Mouse (Mus musculus): Measurements from ENCODE around the gene Dgcr6. TPM values are rescaled to one million over a fixed set of nuclear protein-coding genes. Genes with fewer than 3 reads are reported as not detected.

Dgcr6 gene
- 10 to 100 TPM; 30.2 to 32.6 TPM for polyA plus RNA-seq (2017; shearing (Covaris generic))

GRCm38 (mm10) chr16:18052731-18053202 lies at the start of gene Dgcr6:
Gene Dgcr6, plus strand, starts transcription at chr16:18052860.

Other genes starting within 250 kb of the Dgcr6 start
- under 1 TPM; 0.25 to 0.83 TPM for gene B830017H08Rik, start 219.7 kb upstream of the Dgcr6 start, polyA plus RNA-seq (2017; shearing (Covaris generic))
- gene Car15, start 214.5 kb upstream of the Dgcr6 start, polyA plus RNA-seq (2017; shearing (Covaris generic)) = 1 to 10 TPM in 1 of 2 experiments, under 1 TPM in 1; 0.99 to 2.4 TPM
- under 1 TPM; 0.14 to 0.22 TPM for gene Gm20518, start 161.2 kb upstream of the Dgcr6 start, polyA plus RNA-seq (2017; shearing (Covaris generic))
- gene Tssk1, start 158.6 kb upstream of the Dgcr6 start, polyA plus RNA-seq (2017; shearing (Covaris generic)) = under 1 TPM; 0.11 to 0.43 TPM
- gene Dgcr2, start 154.3 kb upstream of the Dgcr6 start, polyA plus RNA-seq (2017; shearing (Covaris generic)) = 10 to 100 TPM; 58.5 to 75.6 TPM
- 1 to 10 TPM in 1 of 2 experiments, not detected in 1; 2.0 TPM for gene Tssk2, start 154.2 kb upstream of the Dgcr6 start, polyA plus RNA-seq (2017; shearing (Covaris generic))
- 10 to 100 TPM; 65.5 TPM for gene Ess2, start 141.5 kb upstream of the Dgcr6 start, polyA plus RNA-seq (2017; shearing (Covaris generic))
- not detected for gene Gsc2, start 137.8 kb upstream of the Dgcr6 start, polyA plus RNA-seq (2017; shearing (Covaris generic))
- 10 to 100 TPM; 49.8 to 51.9 TPM for gene Slc25a1, start 124.6 kb upstream of the Dgcr6 start, polyA plus RNA-seq (2017; shearing (Covaris generic))
- not detected for gene Vpreb2, start 72.4 kb upstream of the Dgcr6 start, polyA plus RNA-seq (2017; shearing (Covaris generic))
- gene Prodh, start 37.3 kb downstream of the Dgcr6 start, polyA plus RNA-seq (2017; shearing (Covaris generic)) = 1 to 10 TPM; 3.7 to 5.0 TPM
- gene Rtn4r, start 74.8 kb downstream of the Dgcr6 start, polyA plus RNA-seq (2017; shearing (Covaris generic)) = not detected
- gene Ccdc188, start 165.0 kb downstream of the Dgcr6 start, polyA plus RNA-seq (2017; shearing (Covaris generic)) = not detected
- 1 to 10 TPM; 7.2 to 9.1 TPM for gene Zdhhc8, start 182.3 kb downstream of the Dgcr6 start, polyA plus RNA-seq (2017; shearing (Covaris generic))
- gene Trmt2a, start 195.8 kb downstream of the Dgcr6 start, polyA plus RNA-seq (2017; shearing (Covaris generic)) = 100 to 1,000 TPM in 1 of 2 experiments, 10 to 100 TPM in 1; 98.1 to 127 TPM
- 100 to 1,000 TPM; 216 to 273 TPM for gene Ranbp1, start 195.9 kb downstream of the Dgcr6 start, polyA plus RNA-seq (2017; shearing (Covaris generic))
- not detected for gene Gm49776, start 205.5 kb downstream of the Dgcr6 start, polyA plus RNA-seq (2017; shearing (Covaris generic))
- 10 to 100 TPM; 26.5 to 37.7 TPM for gene Dgcr8, start 236.4 kb downstream of the Dgcr6 start, polyA plus RNA-seq (2017; shearing (Covaris generic))

Measured in inflammation-experienced regulatory T-cells (primary cell).